Mouse (Mus musculus): ENCODE results near the gene Ssb. TPM values are rescaled to one million over a fixed set of nuclear protein-coding genes. Genes with fewer than 3 reads are reported as not detected.

Gene Ssb
- polyA plus RNA-seq, 1 experiment from 2014 or later, result 328 TPM

DNA sequence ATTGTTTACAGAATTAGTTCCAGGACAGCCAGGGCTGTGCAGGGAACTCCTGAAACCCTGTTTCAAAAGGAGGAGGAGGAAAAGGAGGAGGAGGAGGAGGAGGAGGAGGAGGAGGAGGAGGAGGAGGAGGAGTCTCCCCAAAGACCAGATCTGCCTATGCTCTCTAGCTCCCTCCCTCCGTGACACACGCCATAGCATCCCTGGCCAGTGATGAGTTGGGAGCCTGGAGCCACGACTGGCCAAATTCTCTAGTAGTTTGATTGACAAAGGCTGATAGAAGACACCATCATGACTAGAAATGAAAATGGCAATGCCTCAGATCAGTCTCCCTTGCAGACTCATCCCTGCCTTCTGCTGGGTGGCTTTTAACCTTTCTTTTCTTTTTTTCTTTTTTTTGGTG lies 23.4 kb upstream of the Ssb start:
- Histone ChIP-seq H3K27me3 (ENCODE audit: insufficient read depth, low read length) (no peaks in the 10 kb centered on the region), H3K4me1 (ENCODE audit: insufficient read depth) (no peaks in the 10 kb centered on the region), H3K9ac (no peak overlapping the region), H3K36me3 (ENCODE audit: insufficient read depth) (peaks cover 40% of the 10 kb centered on the region), H3K9me3 (ENCODE audit: low read depth, low read length) (no peaks in the 10 kb centered on the region), H3K27ac (ENCODE audit: low read depth) (no peak overlapping the region), H3K4me3 (ENCODE audit: low read depth, low read length) (no peak overlapping the region), H3K4me2 (no peak overlapping the region)
- 45% methylated on average over 3 of the region's 3 CpGs for WGBS
- no peak for DNase-seq
- ATAC-seq (ENCODE audit: insufficient read depth), result no peak
- no peak for TF ChIP-seq CTCF (IDR thresholded peaks at IDR 0.05; ENCODE audit: low read depth)

DNA sequence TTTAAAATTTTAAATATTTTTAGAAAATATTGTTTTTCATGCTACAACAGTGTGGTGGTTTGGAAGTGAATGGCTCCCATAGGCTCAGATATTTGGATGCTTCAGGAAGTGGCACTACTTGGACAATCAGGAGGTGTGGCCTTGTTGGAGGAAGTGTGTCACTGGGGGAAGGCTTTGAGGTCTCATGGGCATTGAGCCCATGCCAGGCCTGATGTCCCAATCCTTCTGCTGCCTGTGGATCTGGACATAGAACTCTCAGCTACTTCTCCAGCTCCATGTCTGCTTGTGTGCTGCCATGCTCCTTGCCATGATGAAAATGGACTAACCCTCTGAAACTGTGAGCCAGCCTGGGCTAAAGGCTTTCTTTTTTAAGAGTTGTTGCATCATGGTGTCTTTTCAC lies 22.7 kb upstream of the Ssb start:
- H3K9me3 ChIP-seq (ENCODE audit: low read depth, low read length), result no peaks in the 10 kb centered on the region
- H3K27me3 ChIP-seq (ENCODE audit: insufficient read depth, low read length), result no peaks in the 10 kb centered on the region
- no peak overlapping the region for H3K4me3 ChIP-seq (ENCODE audit: low read depth, low read length)
- no peak overlapping the region for H3K27ac ChIP-seq (ENCODE audit: low read depth)
- ATAC-seq (ENCODE audit: insufficient read depth) (no peak), DNase-seq (no peak)
- no peak for TF ChIP-seq CTCF (IDR thresholded peaks at IDR 0.05; ENCODE audit: low read depth)
- H3K9ac ChIP-seq, result no peak overlapping the region
- peaks cover 33% of the 10 kb centered on the region for H3K36me3 ChIP-seq (ENCODE audit: insufficient read depth)
- no peak overlapping the region for H3K4me2 ChIP-seq
- no peaks in the 10 kb centered on the region for H3K4me1 ChIP-seq (ENCODE audit: insufficient read depth)

DNA sequence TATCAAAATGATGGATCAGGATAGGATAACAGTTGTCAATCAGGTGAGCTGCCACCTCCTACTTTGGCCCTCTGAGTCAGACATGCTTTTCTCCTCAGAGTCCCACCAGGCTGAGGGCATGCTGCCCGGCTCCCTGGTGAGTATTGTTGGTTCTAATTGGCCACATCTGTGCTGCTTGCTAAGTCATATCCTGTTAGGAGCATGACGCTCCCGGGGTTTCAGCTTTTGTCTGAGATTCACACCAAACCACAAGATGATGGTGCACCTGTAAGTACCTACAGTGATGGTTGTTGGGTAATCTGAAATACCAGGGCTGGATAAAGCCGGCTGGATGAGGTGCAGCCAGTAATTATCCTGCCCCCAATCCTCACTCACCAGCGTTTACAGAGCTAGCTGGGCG lies 21.1 kb upstream of the Ssb start:
- DNase-seq, result no peak
- Histone ChIP-seq H3K4me1 (ENCODE audit: insufficient read depth) (no peaks in the 10 kb centered on the region), H3K4me3 (ENCODE audit: low read depth, low read length) (no peak overlapping the region), H3K27me3 (ENCODE audit: insufficient read depth, low read length) (no peaks in the 10 kb centered on the region), H3K4me2 (no peak overlapping the region), H3K9me3 (ENCODE audit: low read depth, low read length) (no peaks in the 10 kb centered on the region), H3K9ac (no peak overlapping the region), H3K27ac (ENCODE audit: low read depth) (no peak overlapping the region), H3K36me3 (ENCODE audit: insufficient read depth) (peaks cover 19% of the 10 kb centered on the region)
- 40% methylated on average over 6 of the region's 6 CpGs for WGBS
- ATAC-seq (ENCODE audit: insufficient read depth), result no peak
- TF ChIP-seq CTCF (IDR thresholded peaks at IDR 0.05; ENCODE audit: low read depth), result no peak

DNA sequence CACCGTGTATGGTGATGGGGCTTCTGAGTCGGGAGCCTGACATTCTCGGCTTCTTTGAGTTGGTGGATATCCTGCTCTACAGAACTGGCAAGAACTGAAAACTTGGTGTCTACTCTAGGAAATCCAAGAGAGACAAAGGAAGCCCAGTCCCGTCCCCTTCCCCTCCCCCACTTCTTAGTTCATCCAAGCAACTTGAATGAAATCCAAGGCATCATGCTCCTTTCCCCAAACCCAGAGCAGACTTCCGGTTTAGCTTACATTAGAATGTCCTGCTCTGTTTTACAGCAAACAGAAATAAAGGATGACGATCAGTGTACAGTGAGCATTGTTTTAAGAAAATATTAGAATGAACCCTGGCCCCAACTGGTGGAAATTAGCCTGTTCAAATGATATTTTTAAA lies 12.1 kb upstream of the Ssb start:
- Histone ChIP-seq H3K4me1 (ENCODE audit: insufficient read depth) (no peaks in the 10 kb centered on the region), H3K4me3 (ENCODE audit: low read depth, low read length) (no peak overlapping the region), H3K9me3 (ENCODE audit: low read depth, low read length) (no peaks in the 10 kb centered on the region), H3K9ac (no peak overlapping the region), H3K36me3 (ENCODE audit: insufficient read depth) (no peaks in the 10 kb centered on the region), H3K27me3 (ENCODE audit: insufficient read depth, low read length) (no peaks in the 10 kb centered on the region), H3K27ac (ENCODE audit: low read depth) (peak overlapping the region; percentile 58), H3K4me2 (no peak overlapping the region)
- 58% methylated on average over 6 of the region's 6 CpGs for WGBS
- DNase-seq (peak; percentile 74), ATAC-seq (ENCODE audit: insufficient read depth) (no peak)
- TF ChIP-seq CTCF (IDR thresholded peaks at IDR 0.05; ENCODE audit: low read depth), result no peak

DNA sequence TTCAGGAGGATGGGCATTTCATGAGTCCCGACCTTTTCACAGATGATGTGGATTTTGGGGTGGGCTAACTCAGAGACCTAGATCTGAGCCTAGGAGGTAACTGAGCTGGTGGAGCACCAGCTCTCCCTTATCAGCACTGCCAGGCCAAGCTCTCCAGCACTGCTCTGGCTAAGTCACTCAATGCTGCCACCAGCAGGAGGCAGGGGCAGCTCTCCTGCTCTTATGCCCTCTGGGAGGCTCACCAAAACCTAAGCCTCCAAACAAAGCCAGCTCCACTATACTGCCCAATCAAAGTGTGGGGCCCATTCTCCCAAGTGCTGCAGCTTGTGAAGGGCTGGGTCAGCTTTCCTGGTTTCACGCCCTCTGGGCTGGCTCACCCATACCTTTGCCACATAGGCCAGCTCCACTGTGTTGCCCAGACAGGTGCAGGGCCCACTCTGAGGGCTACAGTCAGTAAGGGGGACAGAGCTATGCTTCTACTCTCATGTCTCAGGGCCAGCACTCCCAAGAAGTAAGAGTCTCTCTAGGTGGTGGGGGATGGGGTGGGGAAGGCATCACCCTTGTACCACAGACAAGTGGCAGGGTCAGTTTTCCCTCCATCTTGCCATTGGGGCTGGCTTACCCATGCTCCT lies 9.8 kb upstream of the Ssb start:
- Histone ChIP-seq H3K36me3 (ENCODE audit: insufficient read depth) (no peaks in the 10 kb centered on the region), H3K9me3 (ENCODE audit: low read depth, low read length) (no peaks in the 10 kb centered on the region), H3K27me3 (ENCODE audit: insufficient read depth, low read length) (no peaks in the 10 kb centered on the region), H3K27ac (ENCODE audit: low read depth) (no peak overlapping the region), H3K4me3 (ENCODE audit: low read depth, low read length) (no peak overlapping the region), H3K9ac (no peak overlapping the region), H3K4me1 (ENCODE audit: insufficient read depth) (no peaks in the 10 kb centered on the region), H3K4me2 (no peak overlapping the region)
- TF ChIP-seq CTCF (IDR thresholded peaks at IDR 0.05; ENCODE audit: low read depth), result no peak
- ATAC-seq (ENCODE audit: insufficient read depth), result no peak
- 55% methylated on average over 2 of the region's 2 CpGs for WGBS
- no peak for DNase-seq

DNA sequence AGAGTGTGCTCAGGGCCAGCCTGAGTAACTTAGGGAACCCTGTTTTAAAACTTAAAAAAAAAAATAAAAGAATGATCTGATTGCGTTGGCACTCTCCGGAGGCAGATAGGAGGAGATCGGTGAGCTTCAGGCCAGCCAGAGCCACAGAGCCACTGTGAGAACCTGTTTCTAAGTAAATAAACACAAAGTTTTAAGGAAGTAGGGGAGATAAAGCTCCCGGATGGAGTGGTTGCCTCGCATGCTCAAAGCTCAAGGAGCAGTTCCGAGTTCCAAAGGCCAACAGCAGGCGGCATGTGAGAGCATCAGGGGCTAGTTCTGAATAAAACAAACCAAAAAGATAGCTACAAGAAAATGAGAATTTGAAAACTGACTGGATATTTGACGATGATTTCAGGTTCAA lies 5.0 kb upstream of the Ssb start:
- Histone ChIP-seq H3K36me3 (ENCODE audit: insufficient read depth) (no peaks in the 10 kb centered on the region), H3K9me3 (ENCODE audit: low read depth, low read length) (no peaks in the 10 kb centered on the region), H3K4me3 (ENCODE audit: low read depth, low read length) (no peak overlapping the region), H3K4me2 (peak overlapping the region; percentile 12; the same call in 1 of the 2 replicates), H3K27ac (ENCODE audit: low read depth) (no peak overlapping the region), H3K27me3 (ENCODE audit: insufficient read depth, low read length) (no peaks in the 10 kb centered on the region), H3K9ac (peak overlapping the region; percentile 29; the same call in 1 of the 2 replicates), H3K4me1 (ENCODE audit: insufficient read depth) (no peaks in the 10 kb centered on the region)
- 25% methylated on average over 8 of the region's 8 CpGs for WGBS
- no peak for ATAC-seq (ENCODE audit: insufficient read depth)
- peak; percentile 47 for TF ChIP-seq CTCF (IDR thresholded peaks at IDR 0.05; ENCODE audit: low read depth)
- peak; percentile 52 for DNase-seq

DNA sequence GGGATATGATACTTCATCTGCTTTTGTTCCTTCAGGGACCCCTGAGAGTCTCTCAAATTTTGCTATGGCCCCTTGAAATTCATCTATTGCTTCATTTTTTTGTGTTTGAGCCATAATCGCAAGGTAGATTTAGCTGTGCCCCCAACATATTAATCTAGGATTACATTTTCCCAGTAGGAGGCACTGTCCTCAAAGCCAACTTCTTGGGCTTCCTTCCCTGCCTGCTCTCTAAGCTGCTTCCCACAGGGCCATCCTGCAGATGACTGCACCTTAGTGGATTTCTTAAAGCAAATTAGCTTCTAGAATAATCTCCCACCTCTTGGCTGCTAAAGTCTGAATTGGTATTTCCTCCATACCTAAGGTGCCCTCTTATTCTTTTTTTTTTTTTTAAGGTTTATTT lies 3.5 kb upstream of the Ssb start:
- H3K9ac ChIP-seq, result no peak overlapping the region
- no peak overlapping the region for H3K27ac ChIP-seq (ENCODE audit: low read depth)
- peak; percentile 25 for TF ChIP-seq CTCF (IDR thresholded peaks at IDR 0.05; ENCODE audit: low read depth)
- WGBS, result 76% methylated on average over 1 of the region's 1 CpGs
- no peaks in the 10 kb centered on the region for H3K4me1 ChIP-seq (ENCODE audit: insufficient read depth)
- no peak overlapping the region for H3K4me3 ChIP-seq (ENCODE audit: low read depth, low read length)
- DNase-seq, result peak; percentile 37
- H3K36me3 ChIP-seq (ENCODE audit: insufficient read depth), result no peaks in the 10 kb centered on the region
- no peaks in the 10 kb centered on the region for H3K9me3 ChIP-seq (ENCODE audit: low read depth, low read length)
- no peak for ATAC-seq (ENCODE audit: insufficient read depth)
- no peak overlapping the region for H3K4me2 ChIP-seq
- H3K27me3 ChIP-seq (ENCODE audit: insufficient read depth, low read length), result no peaks in the 10 kb centered on the region

Data from lung, embryonic 14.5 days (tissue).